Mouse (Mus musculus) cortical plate, adult 2 months (tissue): Measurements from ENCODE around the gene Mdga2.

Experiments
- CTCF ChIP-seq: fragments of 200-500 bp; IDR thresholded peaks from 2 replicates; pipeline ENCODE4 v1.5.1; 2011; ENCODE audit warnings: mild to moderate bottlenecking, control low read depth, low read length; ENCODE audit not compliant: insufficient read depth; ENCODE audit errors: extremely low read depth
- POLR2A ChIP-seq: fragments of 200-500 bp; IDR thresholded peaks from 2 replicates; pipeline ENCODE4 v1.6.1; 2011; ENCODE audit warnings: mild to moderate bottlenecking, low read length, control low read depth; ENCODE audit not compliant: insufficient read depth; ENCODE audit errors: extremely low read depth

- TF ChIP-seq CTCF, result no peak
- no peak for TF ChIP-seq POLR2A
These were observed 542.8 kb downstream of the Mdga2 start for GRCm38 (mm10) chr12:66679558-66679957.
